Mouse (Mus musculus) forelimb bud, embryonic 11.5 days (tissue): ENCODE measurements around the gene Syde2.

ENCODE experiments used
- DNase-seq: peaks from one replicate; pipeline ENCODE4 v3.0.0-alpha.2; 2012; ENCODE audit warnings: low read depth, low spot score

Syde2 gene

GRCm38 (mm10) chr3:146053082-146053814 is 65.6 kb downstream of the Syde2 start:
- no peak for DNase-seq

DNA sequence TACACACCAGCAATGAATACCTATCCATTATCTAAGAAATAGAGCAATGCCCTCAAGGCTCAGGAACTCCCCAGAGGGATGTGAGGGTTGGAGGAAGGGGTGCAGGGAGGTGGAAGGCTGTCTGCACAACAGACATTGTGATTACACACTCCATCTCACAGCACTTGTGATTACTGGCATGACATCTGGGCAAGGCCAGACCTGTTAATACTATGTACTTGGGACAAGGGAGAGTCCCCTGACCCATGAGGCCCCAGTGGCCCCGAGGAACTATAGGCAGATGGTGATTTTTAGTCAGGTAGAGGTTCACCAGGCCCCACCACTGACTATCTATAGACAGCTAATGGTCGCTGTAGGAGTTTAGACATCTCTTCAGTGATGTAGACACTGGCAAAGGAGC is 66.2 kb downstream of the Syde2 start:
- no peak for DNase-seq

GRCm38 (mm10) chr3:146057131-146057530 is 69.5 kb downstream of the Syde2 start:
- no peak for DNase-seq

- peak; percentile 62 for DNase-seq
Observed at GRCm38 (mm10) chr3:146058263-146058662, 70.6 kb downstream of the Syde2 start.

DNA sequence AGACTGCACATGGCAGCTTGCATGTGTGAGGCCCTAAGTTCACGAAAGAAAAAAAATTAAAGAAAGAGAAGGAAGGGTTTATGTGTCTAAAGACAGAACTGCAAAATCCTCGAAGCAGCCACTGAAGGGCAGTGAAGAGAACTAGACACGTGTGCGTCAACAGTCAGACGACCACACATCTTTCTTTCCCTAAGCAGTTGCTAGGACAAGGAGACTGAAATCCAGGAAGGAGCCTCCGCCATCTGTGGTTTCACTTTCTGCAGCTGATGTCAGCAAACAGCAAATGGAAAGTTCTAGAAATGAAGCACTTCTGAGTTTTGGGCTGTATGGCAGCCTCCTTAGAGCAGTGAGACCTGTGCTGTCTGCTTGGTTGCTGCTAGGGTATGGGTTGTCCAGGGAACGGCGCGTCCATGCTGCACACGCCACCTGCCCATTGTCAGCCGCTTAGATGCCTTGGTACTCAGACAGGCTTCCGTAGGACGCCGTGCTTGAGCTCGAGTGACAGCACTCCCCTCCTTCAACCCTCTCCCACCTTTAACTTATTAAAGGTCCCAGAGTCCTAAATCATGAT is 71.8 kb downstream of the Syde2 start:
- no peak for DNase-seq

- DNase-seq = no peak
Observed at GRCm38 (mm10) chr3:146063146-146063545, 75.5 kb downstream of the Syde2 start.

DNA sequence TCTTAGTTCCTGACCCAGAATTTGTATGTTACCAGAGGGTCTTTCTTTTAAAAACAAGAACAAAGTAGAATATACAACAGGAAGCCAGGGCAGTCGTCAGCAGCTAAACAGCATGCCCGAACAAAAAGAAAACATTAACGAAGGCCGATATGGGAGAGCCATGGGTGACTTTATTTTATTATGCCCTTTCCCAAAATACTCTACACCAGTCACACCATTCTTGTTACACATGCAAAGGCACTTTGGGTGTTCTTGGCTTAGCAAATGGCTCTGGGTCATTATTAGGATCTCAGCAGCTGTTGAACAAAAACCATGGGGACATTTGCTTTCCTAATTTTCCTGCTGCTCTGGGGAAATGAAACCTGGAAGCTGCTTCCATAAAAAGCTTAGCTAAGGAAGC is 81.6 kb downstream of the Syde2 start:
- DNase-seq = no peak
